Mouse (Mus musculus) liver, embryonic 13.5 days (tissue): Measurements from ENCODE around the gene Zbtb7a. TPM values are rescaled to one million over a fixed set of nuclear protein-coding genes. Genes with fewer than 3 reads are reported as not detected.

Experiments used
- microRNA-seq: library from miRNA; unstranded; fragments of <30 nt; microRNA quantifications from one replicate; pipeline ENCODE4, GENCODE M21; 2016
- polyA plus RNA-seq: library from polyadenylated mRNA; unstranded; fragments of >200 nt; fragmentation: Nextera tagmentation; extraction: Ambion mirVana; gene quantifications from 2 replicates; pipeline ENCODE4 v1.2.1, GENCODE M21; 2015

The Zbtb7a gene
- polyA plus RNA-seq, 1 experiment from 2014 or later = 49.6 TPM

Small RNAs within 50 kb of the gene (microRNA-seq; reads per million reads assigned to microRNA genes)
- not detected for gene Mir5615-1
- gene Mir5615-2 = not detected

Other genes starting within 250 kb of the Zbtb7a start
- 249 and 266 TPM in 2 replicates for gene Timm13, start 234.3 kb upstream of the Zbtb7a start, polyA plus RNA-seq
- gene Lmnb2, start 217.0 kb upstream of the Zbtb7a start, polyA plus RNA-seq = 14.0 and 15.4 TPM in 2 replicates
- 1.6 and 1.8 TPM in 2 replicates for gene Gadd45b, start 205.1 kb upstream of the Zbtb7a start, polyA plus RNA-seq
- gene Gng7, start 120.3 kb upstream of the Zbtb7a start, polyA plus RNA-seq = 0.44 and 0.46 TPM in 2 replicates
- 0.06 TPM in 1 of 2 replicates, not detected in the other for gene Diras1, start 109.6 kb upstream of the Zbtb7a start, polyA plus RNA-seq
- gene Slc39a3, start 97.8 kb upstream of the Zbtb7a start, polyA plus RNA-seq = 5.7 and 5.8 TPM in 2 replicates
- gene Sgta, start 75.0 kb upstream of the Zbtb7a start, polyA plus RNA-seq = 69.1 and 71.6 TPM in 2 replicates
- 35.1 and 38.2 TPM in 2 replicates for gene Thop1, start 65.2 kb upstream of the Zbtb7a start, polyA plus RNA-seq
- 22.3 and 22.5 TPM in 2 replicates for gene Creb3l3, start 36.3 kb upstream of the Zbtb7a start, polyA plus RNA-seq
- 127 and 130 TPM in 2 replicates for gene Map2k2, start 29.3 kb upstream of the Zbtb7a start, polyA plus RNA-seq
- gene Pias4, start 32.7 kb downstream of the Zbtb7a start, polyA plus RNA-seq = 23.5 and 23.8 TPM in 2 replicates
- gene Eef2, start 41.4 kb downstream of the Zbtb7a start, polyA plus RNA-seq = 369 and 384 TPM in 2 replicates
- 19.3 and 20.9 TPM in 2 replicates for gene Dapk3, start 47.8 kb downstream of the Zbtb7a start, polyA plus RNA-seq
- 0.08 TPM in 1 of 2 replicates, not detected in the other for gene 4930442H23Rik, start 48.6 kb downstream of the Zbtb7a start, polyA plus RNA-seq
- not detected in 2 replicates for gene Nmrk2, start 66.8 kb downstream of the Zbtb7a start, polyA plus RNA-seq
- 0.05 and 0.08 TPM in 2 replicates for gene Atcay, start 95.6 kb downstream of the Zbtb7a start, polyA plus RNA-seq
- gene Zfr2, start 97.9 kb downstream of the Zbtb7a start, polyA plus RNA-seq = 0.28 and 0.43 TPM in 2 replicates
- 1.2 and 1.8 TPM in 2 replicates for gene Matk, start 117.7 kb downstream of the Zbtb7a start, polyA plus RNA-seq
- gene Mrpl54, start 131.7 kb downstream of the Zbtb7a start, polyA plus RNA-seq = 130 and 134 TPM in 2 replicates
- 24.5 and 26.7 TPM in 2 replicates for gene Apba3, start 131.7 kb downstream of the Zbtb7a start, polyA plus RNA-seq
- gene Tjp3, start 156.4 kb downstream of the Zbtb7a start, polyA plus RNA-seq = 0.35 and 0.43 TPM in 2 replicates
- gene Pip5k1c, start 157.7 kb downstream of the Zbtb7a start, polyA plus RNA-seq = 13.2 and 16.7 TPM in 2 replicates
- gene Cactin, start 185.9 kb downstream of the Zbtb7a start, polyA plus RNA-seq = 29.5 and 33.0 TPM in 2 replicates
- gene Tbxa2r, start 193.5 kb downstream of the Zbtb7a start, polyA plus RNA-seq = 5.2 and 5.3 TPM in 2 replicates
- not detected in 2 replicates for gene Gipc3, start 208.0 kb downstream of the Zbtb7a start, polyA plus RNA-seq
- gene Hmg20b, start 215.3 kb downstream of the Zbtb7a start, polyA plus RNA-seq = 27.1 and 30.3 TPM in 2 replicates
- gene Mfsd12, start 222.3 kb downstream of the Zbtb7a start, polyA plus RNA-seq = 12.5 and 13.1 TPM in 2 replicates
- gene 4930404N11Rik, start 230.6 kb downstream of the Zbtb7a start, polyA plus RNA-seq = 1.2 and 1.4 TPM in 2 replicates
- 89.5 and 94.1 TPM in 2 replicates for gene Fzr1, start 243.3 kb downstream of the Zbtb7a start, polyA plus RNA-seq
- 61.1 and 68.7 TPM in 2 replicates for gene Dohh, start 249.2 kb downstream of the Zbtb7a start, polyA plus RNA-seq
- 0.86 and 0.89 TPM in 2 replicates for gene Gm48551, start 249.2 kb downstream of the Zbtb7a start, polyA plus RNA-seq